Mouse (Mus musculus) stomach, embryonic 16.5 days (tissue): ENCODE results near the gene Cldn24. TPM values are rescaled to one million over a fixed set of nuclear protein-coding genes. Genes with fewer than 3 reads are reported as not detected.

ENCODE experiments used
- ATAC-seq: fragments of 200-750 bp; cut with Nextera tagmentation; 2 replicates; pipeline ENCODE4 v1.8.0; 2017; ENCODE audit warnings: moderate number of reproducible peaks, moderate TSS enrichment; ENCODE audit not compliant: insufficient read depth, low FRiP score
- H3K27ac ChIP-seq: fragments of 300-500 bp; sonication (generic); 2 replicates; pipeline ENCODE4 v1.5.1; 2014; ENCODE audit warnings: low read length
- H3K27me3 ChIP-seq: fragments of 300-500 bp; sonication (generic); 2 replicates; pipeline ENCODE4 v1.6.1; 2014; ENCODE audit warnings: low read length, control low read depth, mixed read lengths; ENCODE audit not compliant: control insufficient read depth, insufficient read depth
- H3K36me3 ChIP-seq: fragments of 300-500 bp; sonication (generic); 2 replicates; pipeline ENCODE4 v1.6.1; 2014; ENCODE audit warnings: low read length; ENCODE audit not compliant: control insufficient read depth, insufficient read depth
- H3K4me1 ChIP-seq: fragments of 300-500 bp; sonication (generic); 2 replicates; pipeline ENCODE4 v1.6.1; 2014; ENCODE audit warnings: low read length, control low read depth, mixed read lengths; ENCODE audit not compliant: control insufficient read depth, insufficient read depth
- H3K4me2 ChIP-seq: fragments of 300-500 bp; sonication (generic); 2 replicates; pipeline ENCODE4 v1.6.1; 2014; ENCODE audit warnings: low read depth, low read length, mixed read lengths
- H3K4me3 ChIP-seq: fragments of 300-500 bp; sonication (generic); replicated peaks from 2 replicates; pipeline ENCODE4 v1.5.1; 2014; ENCODE audit warnings: mild to moderate bottlenecking, low read length
- H3K9ac ChIP-seq: fragments of 300-500 bp; sonication (generic); 2 replicates; pipeline ENCODE4 v1.6.1; 2014; ENCODE audit warnings: low read length
- H3K9me3 ChIP-seq: fragments of 300-500 bp; sonication (generic); replicated peaks from 2 replicates; pipeline ENCODE4 v1.6.1; 2016; ENCODE audit warnings: low read length, control low read depth; ENCODE audit not compliant: control insufficient read depth
- WGBS: fragments of 180-500 bp; shearing (Covaris S2); extraction: QIAGEN DNeasy Blood & Tissue Kit; methylation state at CpG from one replicate; pipeline ENCODE4 v1.1.7; 2014; 5-methylcytosine and 5-hydroxymethylcytosine counted together
- polyA plus RNA-seq: library from polyadenylated mRNA; unstranded; fragments of >200 nt; fragmentation: Nextera tagmentation; extraction: Ambion mirVana; gene quantifications from 2 replicates; pipeline ENCODE4 v1.2.1, GENCODE M21; 2015

The Cldn24 gene
- not detected in 2 replicates for polyA plus RNA-seq

GRCm38 (mm10) chr8:47821843-47822242, at the start of gene Cldn24:
Gene Cldn24, plus strand, starts transcription at chr8:47822143.
- H3K27ac ChIP-seq = no peak within 1 kb of the TSS
- H3K4me3 ChIP-seq = no peak within 1 kb of the TSS
- peaks cover 14% of the 10 kb centered on the region for H3K4me1 ChIP-seq
- H3K27me3 ChIP-seq = no peaks in the 10 kb centered on the region
- ATAC-seq = no peak
- H3K36me3 ChIP-seq = no peaks in the 10 kb centered on the region
- H3K9me3 ChIP-seq = no peaks in the 10 kb centered on the region
- no peak within 1 kb of the TSS for H3K9ac ChIP-seq
- H3K4me2 ChIP-seq = no peak within 1 kb of the TSS
- 85% methylated on average over 6 of the region's 6 CpGs for WGBS

DNA sequence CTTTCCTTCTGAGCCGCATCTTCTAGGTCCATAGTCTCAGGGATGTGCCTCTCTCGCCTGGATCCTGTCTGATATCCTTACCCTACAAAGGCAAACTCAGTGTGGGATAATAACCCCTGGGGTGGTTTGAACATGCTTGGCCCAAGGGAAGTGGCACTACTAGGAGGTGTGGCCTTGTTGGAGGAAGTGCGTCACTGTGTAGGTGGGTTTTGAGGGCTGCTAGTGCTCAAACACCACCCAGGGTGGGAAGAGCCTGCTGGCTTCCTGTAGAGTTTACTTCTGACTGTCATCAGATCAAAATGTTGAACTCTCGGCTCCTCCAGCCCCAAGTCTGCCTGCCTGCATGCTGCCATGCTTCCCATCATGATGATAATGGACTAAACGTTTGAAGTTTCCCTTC, 49.0 kb upstream of the Cldn24 start:
- no peak for ATAC-seq
- H3K36me3 ChIP-seq = no peaks in the 10 kb centered on the region
- H3K9ac ChIP-seq = no peak overlapping the region
- H3K4me1 ChIP-seq = no peaks in the 10 kb centered on the region
- no peaks in the 10 kb centered on the region for H3K9me3 ChIP-seq
- WGBS = 78% methylated on average over 5 of the region's 5 CpGs
- no peaks in the 10 kb centered on the region for H3K27me3 ChIP-seq
- H3K4me2 ChIP-seq = no peak overlapping the region
- no peak overlapping the region for H3K27ac ChIP-seq
- no peak overlapping the region for H3K4me3 ChIP-seq

DNA sequence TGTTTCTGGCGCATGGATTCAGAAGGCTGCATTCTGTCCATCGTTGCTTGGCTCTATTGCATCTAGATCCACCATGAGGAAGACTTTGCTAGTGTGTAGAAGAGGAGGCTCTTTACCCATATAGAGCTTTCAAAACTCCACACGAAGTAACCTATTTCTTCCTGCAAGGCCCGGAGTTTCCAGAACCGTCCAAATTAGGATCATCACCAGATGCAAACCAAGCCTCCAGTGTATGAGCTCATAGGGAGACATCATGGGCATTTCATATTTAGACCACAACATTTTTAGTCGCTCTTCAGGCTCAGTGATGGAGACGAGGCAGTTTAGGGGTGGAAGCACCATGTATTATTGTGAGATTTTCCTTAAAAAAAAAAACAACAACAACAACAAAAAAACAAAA, 44.5 kb upstream of the Cldn24 start:
- H3K4me2 ChIP-seq = no peak overlapping the region
- no peak for ATAC-seq
- no peaks in the 10 kb centered on the region for H3K27me3 ChIP-seq
- H3K36me3 ChIP-seq = no peaks in the 10 kb centered on the region
- no peaks in the 10 kb centered on the region for H3K4me1 ChIP-seq
- no peak overlapping the region for H3K4me3 ChIP-seq
- H3K9me3 ChIP-seq = no peaks in the 10 kb centered on the region
- no peak overlapping the region for H3K9ac ChIP-seq
- WGBS = 88% methylated on average over 7 of the region's 7 CpGs
- H3K27ac ChIP-seq = no peak overlapping the region

DNA sequence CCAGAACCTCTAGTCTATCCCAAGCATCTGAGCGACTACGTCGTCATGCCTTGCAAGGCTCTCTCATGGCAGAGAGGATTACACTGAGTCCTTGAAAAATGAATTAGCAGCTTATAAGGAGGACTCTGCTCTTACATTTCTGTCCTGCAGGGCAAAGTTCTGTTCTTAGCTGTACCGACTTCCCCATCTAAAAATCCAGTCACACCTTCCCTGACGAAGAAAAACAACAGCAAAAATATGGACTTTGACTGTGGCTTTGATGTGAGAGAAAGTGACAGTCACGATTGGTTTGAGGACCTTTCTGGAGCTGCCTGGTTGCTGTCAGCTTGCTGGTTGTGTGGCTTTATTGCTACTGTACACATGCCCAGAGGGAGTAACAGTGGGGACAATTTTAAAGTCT, 42.4 kb upstream of the Cldn24 start:
- Histone ChIP-seq H3K27ac (no peak overlapping the region), H3K9ac (no peak overlapping the region), H3K4me2 (no peak overlapping the region), H3K9me3 (no peaks in the 10 kb centered on the region), H3K4me1 (no peaks in the 10 kb centered on the region), H3K27me3 (no peaks in the 10 kb centered on the region), H3K36me3 (no peaks in the 10 kb centered on the region), H3K4me3 (no peak overlapping the region)
- no peak for ATAC-seq
- WGBS = 69% methylated on average over 6 of the region's 6 CpGs

GRCm38 (mm10) chr8:47781881-47782280, 40.1 kb upstream of the Cldn24 start:
- no peak overlapping the region for H3K4me2 ChIP-seq
- no peak overlapping the region for H3K9ac ChIP-seq
- H3K36me3 ChIP-seq = no peaks in the 10 kb centered on the region
- 91% methylated on average over 4 of the region's 4 CpGs for WGBS
- H3K9me3 ChIP-seq = 0 out of 2 replicates have a peak, but pooled peaks cover 4% of the 10 kb centered on the region
- H3K27ac ChIP-seq = no peak overlapping the region
- no peak overlapping the region for H3K4me3 ChIP-seq
- H3K4me1 ChIP-seq = no peaks in the 10 kb centered on the region
- no peaks in the 10 kb centered on the region for H3K27me3 ChIP-seq
- ATAC-seq = no peak

- 85% methylated on average over 2 of the region's 2 CpGs for WGBS
- Histone ChIP-seq H3K9me3 (0 out of 2 replicates have a peak, but pooled peaks cover 4% of the 10 kb centered on the region), H3K36me3 (no peaks in the 10 kb centered on the region), H3K4me2 (no peak overlapping the region), H3K27ac (no peak overlapping the region), H3K9ac (no peak overlapping the region), H3K27me3 (no peaks in the 10 kb centered on the region), H3K4me1 (no peaks in the 10 kb centered on the region), H3K4me3 (no peak overlapping the region)
- no peak for ATAC-seq
Measured at GRCm38 (mm10) chr8:47783544-47783943, 38.4 kb upstream of the Cldn24 start.

DNA sequence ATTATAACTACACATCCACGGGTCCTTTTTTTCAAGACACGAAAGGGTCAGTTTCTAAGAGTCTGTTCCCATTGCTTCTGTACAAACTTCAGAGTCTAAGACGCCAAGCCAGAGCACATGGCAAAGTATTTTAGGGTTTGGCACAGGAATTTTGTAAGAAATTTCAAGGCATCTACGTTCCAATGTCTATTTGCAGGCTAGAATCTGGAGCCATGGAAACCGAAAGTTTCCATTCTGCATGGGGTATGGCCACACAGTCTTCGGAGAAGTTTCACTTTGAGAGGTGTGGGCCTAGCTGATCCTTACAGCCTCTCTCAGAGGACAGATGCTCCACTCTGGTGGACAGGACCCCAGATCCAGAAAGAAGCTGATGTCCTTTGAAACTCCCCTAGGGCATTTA, 38.0 kb upstream of the Cldn24 start:
- 85% methylated on average over 6 of the region's 6 CpGs for WGBS
- no peak for ATAC-seq
- no peaks in the 10 kb centered on the region for H3K36me3 ChIP-seq
- no peaks in the 10 kb centered on the region for H3K27me3 ChIP-seq
- no peak overlapping the region for H3K4me2 ChIP-seq
- no peak overlapping the region for H3K9ac ChIP-seq
- H3K9me3 ChIP-seq = 0 out of 2 replicates have a peak, but pooled peaks cover 4% of the 10 kb centered on the region
- H3K4me1 ChIP-seq = no peaks in the 10 kb centered on the region
- H3K27ac ChIP-seq = no peak overlapping the region
- no peak overlapping the region for H3K4me3 ChIP-seq

GRCm38 (mm10) chr8:47784436-47784835, 37.5 kb upstream of the Cldn24 start:
- Histone ChIP-seq H3K4me2 (no peak overlapping the region), H3K27ac (no peak overlapping the region), H3K9me3 (0 out of 2 replicates have a peak, but pooled peaks cover 4% of the 10 kb centered on the region), H3K27me3 (no peaks in the 10 kb centered on the region), H3K4me3 (no peak overlapping the region), H3K9ac (no peak overlapping the region), H3K4me1 (no peaks in the 10 kb centered on the region), H3K36me3 (no peaks in the 10 kb centered on the region)
- 81% methylated on average over 7 of the region's 7 CpGs for WGBS
- no peak for ATAC-seq

DNA sequence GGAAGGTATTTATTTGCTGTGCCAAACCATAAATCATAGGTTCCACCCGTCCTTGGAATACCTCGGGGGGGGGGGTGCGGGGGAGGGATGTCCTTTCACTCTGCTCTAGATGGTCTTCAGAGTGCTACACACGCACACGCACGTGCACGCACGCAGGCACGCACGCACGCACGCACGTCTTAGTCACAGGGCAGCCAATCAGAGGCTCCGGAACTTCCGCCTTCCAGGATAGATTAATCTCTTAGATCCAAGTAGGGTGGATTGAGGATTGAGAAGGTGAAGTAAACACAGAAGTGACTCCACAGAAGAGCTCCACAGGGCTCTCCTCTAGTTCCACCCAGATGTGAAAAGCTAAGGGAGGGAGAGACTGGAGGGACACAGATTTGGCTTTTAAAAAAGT, 35.6 kb upstream of the Cldn24 start:
- Histone ChIP-seq H3K9me3 (0 out of 2 replicates have a peak, but pooled peaks cover 4% of the 10 kb centered on the region), H3K9ac (no peak overlapping the region), H3K36me3 (no peaks in the 10 kb centered on the region), H3K27me3 (no peaks in the 10 kb centered on the region), H3K4me2 (no peak overlapping the region), H3K4me1 (no peaks in the 10 kb centered on the region), H3K4me3 (no peak overlapping the region), H3K27ac (no peak overlapping the region)
- WGBS = 87% methylated on average over 15 of the region's 15 CpGs
- no peak for ATAC-seq

GRCm38 (mm10) chr8:47787705-47788104, 34.2 kb upstream of the Cldn24 start:
- Histone ChIP-seq H3K36me3 (no peaks in the 10 kb centered on the region), H3K9ac (no peak overlapping the region), H3K4me2 (no peak overlapping the region), H3K4me1 (no peaks in the 10 kb centered on the region), H3K4me3 (no peak overlapping the region), H3K27ac (no peak overlapping the region), H3K27me3 (no peaks in the 10 kb centered on the region), H3K9me3 (0 out of 2 replicates have a peak, but pooled peaks cover 4% of the 10 kb centered on the region)
- WGBS = 46% methylated on average over 10 of the region's 10 CpGs
- ATAC-seq = no peak
